Mouse (Mus musculus): ENCODE results near the gene Golgb1.

DNA sequence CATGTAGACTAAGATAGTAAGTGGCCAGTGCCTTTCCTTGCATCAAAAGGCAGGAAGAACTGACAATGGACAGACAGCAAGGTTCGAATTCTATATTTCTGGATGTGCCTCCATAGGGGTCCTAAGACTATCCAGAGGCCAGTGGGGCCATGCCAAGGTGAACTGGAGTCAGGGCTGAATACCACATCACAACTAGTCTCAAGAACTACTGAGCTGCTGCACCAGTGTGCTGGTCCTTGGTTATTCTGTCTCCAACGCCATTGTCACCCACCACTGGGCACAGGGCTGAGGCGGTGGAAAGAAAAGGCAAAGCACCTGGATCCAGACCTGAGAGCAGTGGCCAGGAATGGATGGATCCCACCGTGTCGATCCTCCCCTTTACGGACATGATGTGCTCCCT, 57.6 kb downstream of the Golgb1 start:
- TF ChIP-seq POLR2A (IDR thresholded peaks at IDR 0.05; ENCODE audit: low read depth, low read length), result no peak
- no peak for TF ChIP-seq CTCF (conservative IDR thresholded peaks at IDR 0.05; ENCODE audit: insufficient read depth, insufficient read length, low read depth, low read length)

Data from kidney, adult 2 months (tissue).